Mouse (Mus musculus): ENCODE measurements around the gene Gm9913.

GRCm38 (mm10) chr2:125501526-125501925 is 3.4 kb upstream of the Gm9913 start:
- TF ChIP-seq FLI1 (IDR thresholded peaks at IDR 0.05; ENCODE audit: low read length) (no peak), GATA1 (IDR thresholded peaks at IDR 0.05; ENCODE audit: borderline replicate concordance, low read length) (no peak)
